Mouse (Mus musculus) heart, adult 18-20 months (tissue): ENCODE data around the gene Sp4. TPM values are rescaled to one million over a fixed set of nuclear protein-coding genes. Genes with fewer than 3 reads are reported as not detected.

Source experiments
- DNase-seq, 2 experiments: peaks; one replicate each; pipeline ENCODE4 v3.0.0; 2021 to 2022; ENCODE audit warnings: mixed read lengths in 1 of 2
- total RNA-seq, 2 experiments: library from RNA; stranded (reverse); gene quantifications; 2 replicates each; pipeline ENCODE4 v1.2.3; 2021

The Sp4 gene
- total RNA-seq, 2 experiments from 2014 or later: 9.5 to 9.8 TPM

GRCm38 (mm10) chr12:118276385-118276784 is 24.9 kb downstream of the Sp4 start:
- no peak for DNase-seq

- DNase-seq: no peak
Observed at GRCm38 (mm10) chr12:118264905-118265304, 36.3 kb downstream of the Sp4 start.

GRCm38 (mm10) chr12:118263878-118264277 is 37.4 kb downstream of the Sp4 start:
- no peak for DNase-seq

DNA sequence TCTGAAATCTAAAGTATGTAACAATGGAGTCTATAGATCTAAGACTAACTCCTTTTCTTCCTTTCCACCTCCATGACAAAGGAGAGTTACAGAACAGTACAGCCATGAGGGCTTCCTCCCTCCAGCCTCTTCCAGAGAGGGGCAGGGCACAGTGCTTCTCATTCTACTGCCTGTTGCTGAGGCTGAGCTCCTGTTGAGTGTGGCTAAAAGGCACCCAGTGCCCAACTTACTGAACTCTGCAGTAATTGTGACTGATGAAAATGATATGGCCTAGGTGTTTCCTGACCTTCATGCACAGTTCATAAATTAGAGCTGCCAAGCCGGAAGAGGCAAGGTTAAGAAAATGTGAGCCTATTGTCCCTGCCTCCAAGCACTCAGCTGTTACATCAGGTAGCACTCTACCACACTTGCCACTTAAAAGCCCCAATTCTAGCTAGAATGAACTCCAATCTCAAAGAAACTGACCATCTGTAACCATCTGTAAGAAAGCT is 45.9 kb downstream of the Sp4 start:
- no peak for DNase-seq

DNA sequence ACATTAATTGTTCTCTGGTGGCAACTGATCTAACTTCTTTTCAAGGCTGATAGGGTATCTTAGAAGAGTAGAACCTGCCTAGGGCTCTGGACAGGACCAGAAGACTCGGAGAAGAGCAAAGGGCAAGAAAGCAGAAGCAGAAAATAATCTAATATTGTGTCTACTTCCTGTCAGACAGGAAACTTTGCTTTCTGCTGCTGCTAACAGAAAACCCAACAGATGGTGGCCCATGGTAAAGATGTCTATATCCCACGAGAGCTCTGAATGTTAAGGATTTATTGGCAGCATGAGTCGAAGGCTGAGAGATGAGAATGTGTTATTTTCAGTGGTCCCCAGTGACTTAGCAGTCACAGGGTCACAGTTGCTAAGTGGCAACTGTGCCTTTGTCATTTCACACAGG is 80.1 kb downstream of the Sp4 start:
- DNase-seq: no peak

DNA sequence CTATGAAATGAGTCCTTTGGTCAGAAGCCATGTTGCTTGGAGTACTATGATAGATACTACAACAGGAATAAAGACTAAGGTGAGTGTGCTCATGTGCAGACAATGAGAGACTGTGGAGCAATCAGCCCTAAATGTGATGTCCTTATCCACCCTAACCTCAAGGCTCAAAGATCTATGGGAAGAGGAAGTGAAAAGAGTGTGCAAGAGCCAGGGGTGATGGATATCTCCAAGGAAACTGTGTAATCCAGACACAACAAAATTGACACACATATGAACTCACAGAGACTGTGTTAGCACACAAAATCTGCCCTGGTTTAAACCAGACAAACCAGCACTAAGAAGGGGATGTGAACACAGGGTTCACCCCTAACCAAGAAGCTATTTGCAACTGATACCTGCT is 81.2 kb downstream of the Sp4 start:
- no peak for DNase-seq

GRCm38 (mm10) chr12:118212163-118212562 is 89.1 kb downstream of the Sp4 start:
- DNase-seq: no peak

DNA sequence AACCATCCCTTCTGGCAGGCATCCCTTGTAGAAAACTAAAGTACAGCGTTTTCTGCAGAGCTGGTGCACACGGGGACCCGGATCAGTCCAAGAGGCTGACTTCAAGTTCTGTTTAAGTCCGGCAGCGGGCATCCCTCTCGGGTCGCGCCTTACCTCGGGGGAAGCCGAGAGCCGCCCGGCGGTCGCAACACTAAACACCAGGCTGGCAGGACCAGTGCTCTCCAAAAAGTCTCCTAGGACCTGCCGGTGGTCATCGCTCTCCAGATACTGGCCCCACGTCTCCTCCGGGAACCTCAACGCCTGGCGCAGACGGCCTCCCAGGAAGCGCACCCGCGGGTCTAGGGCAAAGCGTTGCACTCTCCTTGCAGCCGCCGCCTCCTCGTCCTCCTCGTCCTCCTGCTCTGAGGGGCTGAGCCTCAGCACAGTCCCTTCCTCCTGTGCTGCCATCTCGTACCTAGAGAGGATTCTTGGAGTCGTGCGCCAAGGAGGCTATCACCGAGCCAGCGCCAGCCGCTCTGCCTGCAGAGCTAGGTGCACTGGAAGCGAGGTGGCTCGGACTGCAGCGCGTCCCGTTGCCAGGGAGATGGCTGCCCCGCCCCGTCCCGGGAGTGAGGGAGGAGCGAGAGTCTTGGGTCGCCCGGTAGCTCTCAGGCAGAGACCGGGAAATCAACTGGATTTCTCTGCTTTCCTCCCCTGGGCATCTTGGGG is 102.7 kb downstream of the Sp4 start, which contains the start of gene Dnah11:
Gene Dnah11 (minus strand): TSS at position 658 of the 708 bp plus-strand sequence.
- peak; percentile 60 to 77 for DNase-seq

DNA sequence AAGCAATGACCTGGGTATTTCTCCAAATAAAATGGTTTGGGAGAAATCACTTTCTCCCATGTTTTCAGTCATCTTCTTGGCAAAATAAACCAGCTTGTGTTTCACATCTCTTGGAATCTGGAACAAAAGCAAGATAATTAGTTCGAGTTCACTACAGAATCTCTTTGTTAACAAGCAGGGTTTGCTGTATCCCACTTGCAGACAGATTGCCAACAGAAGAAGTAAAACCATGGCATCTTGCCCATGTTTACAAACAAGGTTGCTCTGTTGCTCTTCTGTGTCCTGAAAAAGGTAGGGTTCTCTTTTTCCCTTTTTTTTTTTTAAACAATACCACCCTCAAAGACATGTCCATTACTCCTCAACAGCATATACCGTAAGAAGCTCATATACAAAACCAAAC is 104.7 kb downstream of the Sp4 start:
- no peak for DNase-seq

DNA sequence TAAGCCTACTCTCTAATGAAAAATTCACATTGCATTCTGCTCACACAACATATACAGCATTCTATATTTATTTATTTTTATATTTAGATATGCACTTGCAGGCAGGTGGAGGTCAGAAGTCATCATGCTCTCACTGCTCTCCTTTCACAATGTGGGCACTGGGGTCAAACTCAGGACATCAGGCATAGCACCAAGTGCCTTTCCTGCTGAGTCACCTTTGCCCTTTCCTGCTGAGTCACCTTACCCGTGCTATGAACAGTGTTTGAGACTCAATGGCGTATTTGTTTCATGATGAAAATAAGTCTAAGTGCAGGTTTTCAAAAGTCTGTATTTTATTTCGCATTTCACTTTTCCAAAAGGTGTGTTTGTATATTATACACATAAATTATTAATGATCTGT is 111.7 kb downstream of the Sp4 start:
- DNase-seq: no peak

- no peak for DNase-seq
Observed at GRCm38 (mm10) chr12:118187663-118188062, 113.6 kb downstream of the Sp4 start.

DNA sequence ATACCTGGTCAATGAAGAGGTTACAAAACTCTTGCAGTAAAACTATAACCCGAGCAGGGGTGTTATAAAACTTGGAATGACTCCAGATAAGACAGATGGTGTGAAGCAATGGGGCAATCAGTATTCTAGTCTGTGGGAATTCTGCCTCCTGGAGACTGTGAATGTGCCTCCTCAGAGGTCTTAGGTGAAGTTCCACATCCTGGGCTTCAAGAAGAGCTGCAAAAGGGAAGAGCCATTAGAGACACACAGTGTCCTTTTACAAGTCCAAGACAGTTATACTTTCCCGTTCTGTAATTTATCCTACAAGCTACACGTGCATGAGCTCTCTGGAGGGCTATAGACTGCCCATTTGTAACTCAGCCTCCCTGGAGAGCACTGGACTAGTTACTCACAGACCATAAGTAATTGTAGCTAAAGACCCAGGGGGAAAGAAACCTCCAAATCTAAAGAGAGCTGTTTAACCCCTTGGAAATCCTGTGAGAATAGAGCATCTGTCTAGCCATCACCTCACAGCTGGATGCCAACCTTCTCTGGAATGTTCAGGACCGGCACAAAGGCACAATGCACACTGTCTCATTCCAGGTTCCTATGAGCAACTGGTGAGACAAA is 114.3 kb downstream of the Sp4 start:
- no peak for DNase-seq

- DNase-seq: no peak
Observed at GRCm38 (mm10) chr12:118186120-118186880, 114.9 kb downstream of the Sp4 start.

Other genes with a start within 250 kb of the Sp4 start
- gene Dnah11, start 102.4 kb downstream of the Sp4 start, total RNA-seq: under 1 TPM in 1 of 2 experiments, not detected in 1; 0.18 TPM